In genomic region chr2:80286397-80286796, GRCm38 (mm10) we compare ENCODE assay signal across 17 mouse cellular contexts. TPM values are rescaled to one million over a fixed set of nuclear protein-coding genes. Genes with fewer than 3 reads are reported as not detected.
"Had no signal": no experiment of that assay in that cellular context is flagged by ENCODE, and none has a peak within 500 bp of the region (broad histone marks: within the 10 kb centered on the region; RNA-seq: fewer than 3 reads in every experiment).

No protein-coding gene starts in this region.

- DNase-seq: kidney, postnatal 10 days; kidney, postnatal 4 days; left cerebral cortex, postnatal 4 days; lung, adult 18-20 months; thymus, postnatal 4 days had no signal

- H3K4me2 ChIP-seq: limb, embryonic 13.5 days; midbrain, embryonic 12.5 days had no signal

- H3K36me3 ChIP-seq: limb, embryonic 13.5 days; midbrain, embryonic 12.5 days had no signal

- H3K4me3 ChIP-seq: layer of hippocampus, adult 2 months; limb, embryonic 13.5 days; midbrain, embryonic 12.5 days had no signal

- H3K4me1 ChIP-seq: limb, embryonic 13.5 days; midbrain, embryonic 12.5 days had no signal

- H3K27ac ChIP-seq: layer of hippocampus, adult 2 months; limb, embryonic 13.5 days; liver, embryonic 14.5 days; midbrain, embryonic 12.5 days; stomach, postnatal 0 days had no signal

- H3K27me3 ChIP-seq: limb, embryonic 13.5 days; midbrain, embryonic 12.5 days had no signal

- H3K9ac ChIP-seq: limb, embryonic 13.5 days; liver, embryonic 14.5 days; midbrain, embryonic 12.5 days had no signal

- H3K9me3 ChIP-seq: limb, embryonic 13.5 days; midbrain, embryonic 12.5 days had no signal

RNA-seq across cellular contexts. Expression of gene Prdx6b, which starts 5.9 kb away (rescaled TPM):
- total RNA-seq: layer of hippocampus, adult 2 months; layer of hippocampus, postnatal 10 days; left cerebral cortex, postnatal 10 days; left cerebral cortex, postnatal 4 days; liver, adult 2 months; megakaryocyte-erythroid progenitor cell, adult 5-6 weeks; midbrain, postnatal 0 days had no signal
- polyA plus RNA-seq: limb, embryonic 13.5 days; liver, adult 2 months; liver, embryonic 14.5 days; lung, embryonic 16.5 days; midbrain, embryonic 12.5 days; midbrain, postnatal 0 days; neural tube, embryonic 14.5 days; stomach, postnatal 0 days had no signal
